Mouse (Mus musculus) Muller cell, postnatal 12 days (primary cell): ENCODE data around the gene Pcgf1.

Source experiments
- DNase-seq: peaks from one replicate; pipeline ENCODE4 v3.0.0-alpha.2; 2015; ENCODE audit errors: inconsistent ontology term

The Pcgf1 gene

DNA sequence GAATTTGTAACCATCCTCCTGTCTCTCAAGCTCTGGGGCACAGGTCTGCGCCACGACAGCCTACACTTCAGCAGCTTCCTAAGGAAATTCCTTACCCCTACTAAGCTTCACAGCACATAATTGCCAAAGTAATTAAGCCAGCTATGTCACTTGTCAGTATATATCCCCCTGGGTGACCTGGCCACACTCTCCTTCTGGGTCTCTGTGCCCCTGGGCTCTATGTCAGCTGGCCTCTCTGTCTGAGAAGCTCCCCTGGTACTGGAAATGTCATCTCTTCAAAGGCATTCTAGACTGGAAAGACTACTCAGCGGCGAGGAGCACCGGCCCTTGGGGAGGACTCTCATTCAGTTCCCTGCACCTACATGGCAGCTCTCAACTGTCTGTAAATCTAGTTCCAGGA is 45.3 kb downstream of the Pcgf1 start:
- DNase-seq = no peak

DNA sequence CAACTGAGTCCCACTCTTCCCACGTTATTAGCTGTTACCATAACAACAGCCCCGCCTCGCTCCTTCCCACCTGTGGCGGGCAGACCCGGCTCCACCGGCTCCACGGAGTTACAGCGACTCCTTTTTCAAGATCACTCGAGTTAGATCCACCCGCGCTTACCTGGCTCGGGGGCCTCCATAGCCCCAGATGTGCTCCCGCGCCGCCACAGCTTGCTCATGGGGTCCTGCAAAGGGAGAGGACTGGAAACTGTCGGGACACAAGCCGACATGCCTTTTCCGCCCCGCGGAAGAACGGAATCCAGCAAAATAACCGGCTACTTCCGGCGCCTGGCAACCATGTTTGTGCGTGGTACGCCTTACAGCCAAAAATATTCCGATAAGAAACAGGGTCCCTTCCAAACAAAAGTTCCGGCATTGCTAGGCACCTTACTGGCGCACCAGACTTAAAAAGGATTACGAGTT is 47.2 kb downstream of the Pcgf1 start:
- DNase-seq = peak; percentile 90

DNA sequence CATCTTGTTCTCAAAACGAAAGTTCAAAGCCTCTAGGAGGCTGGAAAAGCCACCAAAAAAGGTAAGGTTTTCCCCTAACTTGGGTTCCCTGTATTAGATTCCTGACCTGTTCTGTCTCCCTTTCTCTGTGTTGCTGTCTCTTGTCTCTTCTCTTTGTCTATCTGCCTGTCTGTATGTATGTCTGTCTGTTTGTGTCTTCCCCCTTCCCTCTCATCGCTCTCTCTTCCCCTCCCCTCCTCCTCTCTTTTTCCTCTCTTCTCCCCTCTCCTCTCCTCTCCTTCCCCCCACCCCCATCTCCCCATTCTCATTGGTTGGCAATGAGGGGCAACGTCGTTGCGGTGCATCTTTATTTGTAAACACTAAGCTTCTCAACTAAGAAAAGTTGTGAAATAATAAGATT is 47.7 kb downstream of the Pcgf1 start, which contains the start of gene Ino80b:
Ino80b (minus strand) TSS at position 101 of the 400 bp plus-strand sequence.
- no peak for DNase-seq

DNA sequence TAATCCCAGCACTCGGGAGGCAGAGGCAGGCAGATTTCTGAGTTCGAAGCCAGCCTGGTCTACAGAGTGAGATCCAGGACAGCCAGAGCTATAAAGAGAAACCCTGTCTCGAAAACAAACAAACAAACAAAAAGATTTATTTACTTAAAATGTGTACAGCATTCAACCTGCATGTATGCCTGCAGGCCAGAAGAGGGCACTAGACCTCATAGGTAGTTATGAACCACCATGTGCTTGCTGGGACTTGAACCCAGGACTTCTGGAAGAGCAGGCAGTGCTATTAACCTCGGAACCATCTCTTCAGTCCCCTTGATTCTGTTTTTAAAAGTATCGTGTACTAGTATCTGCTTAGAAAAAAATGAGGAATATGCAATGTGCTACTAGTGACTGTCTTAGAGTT is 49.8 kb downstream of the Pcgf1 start:
- no peak for DNase-seq
